8 mouse cellular contexts compared by ENCODE assay signal in genomic region chr17:69383201-69383940, GRCm38 (mm10). TPM values are rescaled to one million over a fixed set of nuclear protein-coding genes. Genes with fewer than 3 reads are reported as not detected.
DNase-seq lines count a peak whose midpoint lies in the region; ATAC-seq lines count a peak whose summit lies in the region.

No protein-coding gene starts in this region.

- H3K27ac ChIP-seq in intestine, embryonic 15.5 days = peak overlapping the region; percentile 100

- H3K9ac ChIP-seq in intestine, embryonic 15.5 days = peak overlapping the region; percentile 92

- no peaks in the 10 kb centered on the region for H3K9me3 ChIP-seq in intestine, embryonic 15.5 days

- peak overlapping the region; percentile 85 for H3K4me3 ChIP-seq in intestine, embryonic 15.5 days (replicated peaks)

- H3K27me3 ChIP-seq in intestine, embryonic 15.5 days (replicated peaks) = no peaks in the 10 kb centered on the region

- peak; percentile 77 for ATAC-seq in intestine, embryonic 15.5 days
- peak; percentile 27 for ATAC-seq in megakaryocyte progenitor cell, adult 5-6 weeks (replicated peaks; ENCODE audit: poor library complexity)

- intact Hi-C loops in left cerebral cortex, postnatal 14 days (cut with DNase I) = loop anchor here (1.0 kb wide), 1 partner anchor 34 kb away; no protein-coding TSS in a partner anchor

- under 1% methylated on average over 100 of the region's 128 CpGs for WGBS in intestine, embryonic 15.5 days

- H3K36me3 ChIP-seq in intestine, embryonic 15.5 days = peaks cover 9% of the 10 kb centered on the region; the same call in 1 of the 2 replicates

- peak overlapping the region; percentile 81 for H3K4me2 ChIP-seq in intestine, embryonic 15.5 days (replicated peaks)

- H3K4me1 ChIP-seq in intestine, embryonic 15.5 days (replicated peaks) = 0 out of 2 replicates have a peak, but pooled peaks cover 12% of the 10 kb centered on the region

- peak; percentile 55 for DNase-seq in adrenal gland, adult 8-10 months
- DNase-seq in embryo, embryonic 10.5 days (ENCODE audit: low spot score) = peak; percentile 77
- peak; percentile 80 for DNase-seq in gastrocnemius, postnatal 25 days
- peak; percentile 73 to 74 for DNase-seq in left cerebral cortex, postnatal 14 days (ENCODE audit: low spot score in 2 of 2)
- peak; percentile 75 for DNase-seq in right cerebral cortex, postnatal 14 days
- DNase-seq in urinary bladder, postnatal 14 days (ENCODE audit: low spot score) = peak; percentile 72

RNA-seq across cellular contexts. Expression of gene Zbtb14, which starts 0.5 kb away (rescaled TPM):
- 10 to 100 TPM; 17.5 to 22.6 (median 20.6) TPM for total RNA-seq in adrenal gland, adult 8-10 months (2022)
- total RNA-seq in gastrocnemius, postnatal 25 days (2021) = 1 to 10 TPM; 6.2 to 8.3 TPM
- 17.3 and 17.7 TPM in 2 replicates for polyA plus RNA-seq in intestine, embryonic 15.5 days (2015; fragmentation: Nextera tagmentation; extraction: Ambion mirVana)
- 10 to 100 TPM; 22.6 to 23.7 TPM for total RNA-seq in left cerebral cortex, postnatal 14 days (2021)
- 19.8 and 22.0 TPM in 2 replicates for total RNA-seq in megakaryocyte progenitor cell, adult 5-6 weeks (2015)
- 22.8 and 26.3 TPM in 2 replicates for total RNA-seq in megakaryocyte progenitor cell, adult 5-6 weeks (2017)

RNA-seq across cellular contexts. Expression of gene Akain1, which starts 55.8 kb away (rescaled TPM):
- under 1 TPM in 1 of 4 experiments, not detected in 3; 0.16 TPM for total RNA-seq in adrenal gland, adult 8-10 months (2022)
- total RNA-seq in gastrocnemius, postnatal 25 days (2021) = not detected
- polyA plus RNA-seq in intestine, embryonic 15.5 days (2015; fragmentation: Nextera tagmentation; extraction: Ambion mirVana) = 0.09 TPM in 1 of 2 replicates, not detected in the other
- 1 to 10 TPM; 2.9 to 3.0 TPM for total RNA-seq in left cerebral cortex, postnatal 14 days (2021)
- 0.07 TPM in 1 of 2 replicates, not detected in the other for total RNA-seq in megakaryocyte progenitor cell, adult 5-6 weeks (2015)
- total RNA-seq in megakaryocyte progenitor cell, adult 5-6 weeks (2017) = not detected in 2 replicates

Comparison
In these comparisons a context has a peak if more than half of its experiments do, and no peak if none do; other contexts are left out.
1. Peak in every context shown above with its lines: DNase-seq, ATAC-seq, H3K4me3 ChIP-seq and H3K27ac ChIP-seq.